Mouse (Mus musculus): ENCODE results near the gene Psip1. TPM values are rescaled to one million over a fixed set of nuclear protein-coding genes. Genes with fewer than 3 reads are reported as not detected.
"Not testable (repeated sequence)": the region's sequence is repeated elsewhere in the genome, so short reads cannot be mapped to it uniquely, and the experiment has no call there.

The Psip1 gene
- 74.2 and 75.4 TPM in 2 replicates for polyA plus RNA-seq (2015; fragmentation: Nextera tagmentation; extraction: Ambion mirVana)

- Histone ChIP-seq H3K9me3 (replicated peaks) (no peaks in the 10 kb centered on the region), H3K27ac (peak within 1 kb of the TSS; percentile 98), H3K4me2 (peak within 1 kb of the TSS; percentile 89), H3K9ac (peak within 1 kb of the TSS; percentile 73), H3K36me3 (peaks cover 6% of the 10 kb centered on the region; the same call in 1 of the 2 replicates), H3K27me3 (no peaks in the 10 kb centered on the region), H3K4me1 (replicated peaks) (peaks cover 7% of the 10 kb centered on the region), H3K4me3 (peak within 1 kb of the TSS; percentile 94)
- WGBS: under 1% methylated on average over 74 of the region's 86 CpGs
- ATAC-seq (replicated peaks; ENCODE audit: insufficient number of reproducible peaks, insufficient read depth, low FRiP score, low read depth): peak; percentile 86
Measured at GRCm38 (mm10) chr4:83486117-83486901, at the start of gene Psip1. Psip1 (minus strand) TSS chr4:83486459.

- H3K9me3 ChIP-seq (replicated peaks): no peaks in the 10 kb centered on the region
- ATAC-seq (replicated peaks; ENCODE audit: insufficient number of reproducible peaks, insufficient read depth, low FRiP score, low read depth): no peak
- H3K4me1 ChIP-seq (replicated peaks): no peaks in the 10 kb centered on the region
- no peaks in the 10 kb centered on the region for H3K27me3 ChIP-seq
- H3K9ac ChIP-seq: no peak overlapping the region
- no peaks in the 10 kb centered on the region for H3K36me3 ChIP-seq
- H3K27ac ChIP-seq: no peak overlapping the region
- no peak overlapping the region for H3K4me2 ChIP-seq
- WGBS: 65% methylated on average over 7 of the region's 7 CpGs
- no peak overlapping the region for H3K4me3 ChIP-seq
Measured at GRCm38 (mm10) chr4:83534024-83534423, 47.8 kb upstream of the Psip1 start.

GRCm38 (mm10) chr4:83533168-83533911 is 47.1 kb upstream of the Psip1 start:
- no peak overlapping the region for H3K4me3 ChIP-seq
- H3K9ac ChIP-seq: no peak overlapping the region
- no peaks in the 10 kb centered on the region for H3K36me3 ChIP-seq
- H3K27me3 ChIP-seq: no peaks in the 10 kb centered on the region
- no peaks in the 10 kb centered on the region for H3K9me3 ChIP-seq (replicated peaks)
- H3K4me1 ChIP-seq (replicated peaks): no peaks in the 10 kb centered on the region
- ATAC-seq (replicated peaks; ENCODE audit: insufficient number of reproducible peaks, insufficient read depth, low FRiP score, low read depth): no peak
- H3K27ac ChIP-seq: no peak overlapping the region
- H3K4me2 ChIP-seq: no peak overlapping the region
- 79% methylated on average over 9 of the region's 9 CpGs for whole genome bisulfite sequencing

GRCm38 (mm10) chr4:83530060-83530459 is 43.8 kb upstream of the Psip1 start:
- not testable (repeated sequence) for H3K4me2 ChIP-seq; H3K4me3 ChIP-seq; H3K27me3 ChIP-seq; H3K9me3 ChIP-seq (replicated peaks); H3K27ac ChIP-seq; H3K36me3 ChIP-seq; ATAC-seq (replicated peaks; ENCODE audit: insufficient number of reproducible peaks, insufficient read depth, low FRiP score, low read depth); H3K4me1 ChIP-seq (replicated peaks); H3K9ac ChIP-seq
- 93% methylated on average over 4 of the region's 4 CpGs for WGBS

- Histone ChIP-seq H3K36me3 (no peaks in the 10 kb centered on the region), H3K4me2 (no peak overlapping the region), H3K27me3 (no peaks in the 10 kb centered on the region), H3K9me3 (replicated peaks) (0 out of 2 replicates have a peak, but pooled peaks cover 3% of the 10 kb centered on the region), H3K27ac (no peak overlapping the region), H3K4me3 (no peak overlapping the region), H3K4me1 (replicated peaks) (peaks cover 8% of the 10 kb centered on the region; the same call in 1 of the 2 replicates), H3K9ac (no peak overlapping the region)
- no peak for ATAC-seq (replicated peaks; ENCODE audit: insufficient number of reproducible peaks, insufficient read depth, low FRiP score, low read depth)
Measured at GRCm38 (mm10) chr4:83527921-83528320, 41.7 kb upstream of the Psip1 start.

GRCm38 (mm10) chr4:83526988-83527334 is 40.7 kb upstream of the Psip1 start:
- H3K9ac ChIP-seq: no peak overlapping the region
- WGBS: 56% methylated on average over 6 of the region's 6 CpGs
- H3K4me1 ChIP-seq (replicated peaks): peaks cover 8% of the 10 kb centered on the region; the same call in 1 of the 2 replicates
- H3K9me3 ChIP-seq (replicated peaks): 0 out of 2 replicates have a peak, but pooled peaks cover 3% of the 10 kb centered on the region
- ATAC-seq (replicated peaks; ENCODE audit: insufficient number of reproducible peaks, insufficient read depth, low FRiP score, low read depth): no peak
- no peak overlapping the region for H3K4me2 ChIP-seq
- no peaks in the 10 kb centered on the region for H3K36me3 ChIP-seq
- no peak overlapping the region for H3K4me3 ChIP-seq
- no peak overlapping the region for H3K27ac ChIP-seq
- no peaks in the 10 kb centered on the region for H3K27me3 ChIP-seq

- Histone ChIP-seq H3K27me3 (no peaks in the 10 kb centered on the region), H3K36me3 (no peaks in the 10 kb centered on the region), H3K9me3 (replicated peaks) (0 out of 2 replicates have a peak, but pooled peaks cover 3% of the 10 kb centered on the region), H3K27ac (peak overlapping the region; percentile 92), H3K4me2 (peak overlapping the region; percentile 96), H3K4me3 (peak overlapping the region; percentile 87), H3K4me1 (replicated peaks) (peaks cover 8% of the 10 kb centered on the region; the same call in 1 of the 2 replicates), H3K9ac (no peak overlapping the region)
- WGBS: 9% methylated on average over 13 of the region's 13 CpGs
- no peak for ATAC-seq (replicated peaks; ENCODE audit: insufficient number of reproducible peaks, insufficient read depth, low FRiP score, low read depth)
Measured at GRCm38 (mm10) chr4:83526270-83526987, 40.2 kb upstream of the Psip1 start.

- Histone ChIP-seq H3K9ac (peak overlapping the region; percentile 83), H3K4me3 (peak overlapping the region; percentile 87), H3K27me3 (no peaks in the 10 kb centered on the region), H3K9me3 (replicated peaks) (0 out of 2 replicates have a peak, but pooled peaks cover 3% of the 10 kb centered on the region), H3K27ac (peak overlapping the region; percentile 92), H3K4me1 (replicated peaks) (peaks cover 8% of the 10 kb centered on the region; the same call in 1 of the 2 replicates), H3K36me3 (no peaks in the 10 kb centered on the region), H3K4me2 (peak overlapping the region; percentile 96)
- ATAC-seq (replicated peaks; ENCODE audit: insufficient number of reproducible peaks, insufficient read depth, low FRiP score, low read depth): peak; percentile 60
- 1% methylated on average over 18 of the region's 18 CpGs for WGBS
Measured at GRCm38 (mm10) chr4:83525690-83526055, 39.4 kb upstream of the Psip1 start.

GRCm38 (mm10) chr4:83524843-83525689 is 38.8 kb upstream of the Psip1 start, which contains the start of gene Ccdc171:
Ccdc171 (plus strand) TSS chr4:83525545.
- Histone ChIP-seq H3K4me3 (peak within 1 kb of the TSS; percentile 87), H3K36me3 (no peaks in the 10 kb centered on the region), H3K9me3 (replicated peaks) (0 out of 2 replicates have a peak, but pooled peaks cover 3% of the 10 kb centered on the region), H3K27ac (peak within 1 kb of the TSS; percentile 92), H3K27me3 (no peaks in the 10 kb centered on the region), H3K4me1 (replicated peaks) (peaks cover 8% of the 10 kb centered on the region; the same call in 1 of the 2 replicates), H3K4me2 (peak within 1 kb of the TSS; percentile 96), H3K9ac (peak within 1 kb of the TSS; percentile 83)
- WGBS: under 1% methylated on average over 66 of the region's 73 CpGs
- ATAC-seq (replicated peaks; ENCODE audit: insufficient number of reproducible peaks, insufficient read depth, low FRiP score, low read depth): peak; percentile 96

- H3K9ac ChIP-seq: peak overlapping the region; percentile 83
- H3K27ac ChIP-seq: peak overlapping the region; percentile 92
- H3K36me3 ChIP-seq: no peaks in the 10 kb centered on the region
- H3K9me3 ChIP-seq (replicated peaks): 0 out of 2 replicates have a peak, but pooled peaks cover 3% of the 10 kb centered on the region
- peak overlapping the region; percentile 96 for H3K4me2 ChIP-seq
- peak overlapping the region; percentile 87 for H3K4me3 ChIP-seq
- WGBS: 10% methylated on average over 6 of the region's 6 CpGs
- H3K4me1 ChIP-seq (replicated peaks): peaks cover 8% of the 10 kb centered on the region; the same call in 1 of the 2 replicates
- H3K27me3 ChIP-seq: no peaks in the 10 kb centered on the region
- no peak for ATAC-seq (replicated peaks; ENCODE audit: insufficient number of reproducible peaks, insufficient read depth, low FRiP score, low read depth)
Measured at GRCm38 (mm10) chr4:83524456-83524842, 38.2 kb upstream of the Psip1 start.

Data from heart, embryonic 15.5 days (tissue).